Mouse (Mus musculus): ENCODE results near the gene Sept5. TPM values are rescaled to one million over a fixed set of nuclear protein-coding genes. Genes with fewer than 3 reads are reported as not detected.

Sept5 gene
- polyA plus RNA-seq, 1 experiment from 2014 or later = 29.3 TPM

DNA sequence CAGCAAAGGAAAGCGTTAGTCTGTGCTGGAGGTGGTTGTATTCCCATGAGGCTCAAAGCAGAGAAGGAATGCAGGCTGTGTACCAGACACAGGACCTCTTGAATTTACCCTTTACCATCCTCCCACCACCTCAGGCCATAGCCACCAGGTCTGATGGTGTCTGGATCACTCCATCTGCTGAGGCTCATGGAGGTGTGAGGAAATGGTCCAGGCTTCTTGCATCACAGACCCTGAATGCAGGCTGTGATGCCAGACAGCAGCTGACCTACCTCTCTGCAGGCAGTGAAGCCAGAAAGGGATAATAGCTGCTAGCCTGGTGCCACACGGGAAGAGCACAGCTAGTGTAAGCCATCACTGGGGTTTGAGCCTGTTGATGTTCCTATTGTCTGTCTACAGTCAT lies 8.6 kb upstream of the Sept5 start:
- Histone ChIP-seq H3K9me3 (ENCODE audit: control insufficient read depth, low read length) (no peaks in the 10 kb centered on the region), H3K4me2 (ENCODE audit: low read length) (no peak overlapping the region), H3K36me3 (ENCODE audit: control insufficient read depth, insufficient read depth, low read length) (no peaks in the 10 kb centered on the region), H3K4me1 (replicated peaks; ENCODE audit: control insufficient read depth, insufficient read depth, low read length) (no peaks in the 10 kb centered on the region), H3K27ac (ENCODE audit: low read depth) (no peak overlapping the region), H3K27me3 (replicated peaks; ENCODE audit: control insufficient read depth, insufficient read depth, low read length) (no peaks in the 10 kb centered on the region), H3K9ac (ENCODE audit: low read length) (no peak overlapping the region), H3K4me3 (ENCODE audit: low read depth, low read length) (no peak overlapping the region)
- DNase-seq (ENCODE audit: low spot score) (no peak), ATAC-seq (replicated peaks; ENCODE audit: low FRiP score, low TSS enrichment, low read depth) (no peak)
- 52% methylated on average over 2 of the region's 2 CpGs for WGBS

DNA sequence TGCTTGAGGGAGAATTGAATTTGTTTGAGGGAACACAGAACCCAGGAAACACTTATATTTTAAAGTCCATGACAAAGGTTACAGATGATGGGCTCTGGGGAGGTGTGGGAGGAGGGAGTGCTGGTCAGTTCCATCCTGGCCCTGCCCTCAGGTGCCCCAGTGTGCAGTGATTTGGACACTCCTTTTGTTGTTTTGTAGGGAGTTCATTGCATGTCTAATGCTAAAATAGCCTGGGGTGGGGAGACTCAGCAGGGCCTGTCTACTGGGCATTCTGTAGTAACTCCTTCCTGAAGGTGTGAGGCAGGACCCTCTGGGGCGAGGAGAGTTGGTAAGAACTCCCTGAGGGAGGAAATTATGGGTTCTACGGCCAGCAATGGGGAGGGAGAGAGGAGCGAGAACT lies 7.0 kb upstream of the Sept5 start:
- Histone ChIP-seq H3K9ac (ENCODE audit: low read length) (no peak overlapping the region), H3K27me3 (replicated peaks; ENCODE audit: control insufficient read depth, insufficient read depth, low read length) (no peaks in the 10 kb centered on the region), H3K4me3 (ENCODE audit: low read depth, low read length) (no peak overlapping the region), H3K9me3 (ENCODE audit: control insufficient read depth, low read length) (no peaks in the 10 kb centered on the region), H3K27ac (ENCODE audit: low read depth) (no peak overlapping the region), H3K4me1 (replicated peaks; ENCODE audit: control insufficient read depth, insufficient read depth, low read length) (no peaks in the 10 kb centered on the region), H3K4me2 (ENCODE audit: low read length) (no peak overlapping the region), H3K36me3 (ENCODE audit: control insufficient read depth, insufficient read depth, low read length) (no peaks in the 10 kb centered on the region)
- ATAC-seq (replicated peaks; ENCODE audit: low FRiP score, low TSS enrichment, low read depth) (no peak), DNase-seq (ENCODE audit: low spot score) (no peak)
- WGBS = 65% methylated on average over 3 of the region's 3 CpGs

GRCm38 (mm10) chr16:18636401-18636800 lies 6.6 kb upstream of the Sept5 start:
- Histone ChIP-seq H3K27ac (ENCODE audit: low read depth) (no peak overlapping the region), H3K27me3 (replicated peaks; ENCODE audit: control insufficient read depth, insufficient read depth, low read length) (no peaks in the 10 kb centered on the region), H3K9ac (ENCODE audit: low read length) (no peak overlapping the region), H3K4me1 (replicated peaks; ENCODE audit: control insufficient read depth, insufficient read depth, low read length) (no peaks in the 10 kb centered on the region), H3K9me3 (ENCODE audit: control insufficient read depth, low read length) (no peaks in the 10 kb centered on the region), H3K4me2 (ENCODE audit: low read length) (no peak overlapping the region), H3K4me3 (ENCODE audit: low read depth, low read length) (no peak overlapping the region), H3K36me3 (ENCODE audit: control insufficient read depth, insufficient read depth, low read length) (no peaks in the 10 kb centered on the region)
- ATAC-seq (replicated peaks; ENCODE audit: low FRiP score, low TSS enrichment, low read depth) = no peak
- 84% methylated on average over 5 of the region's 5 CpGs for WGBS
- DNase-seq (ENCODE audit: low spot score) = no peak

DNA sequence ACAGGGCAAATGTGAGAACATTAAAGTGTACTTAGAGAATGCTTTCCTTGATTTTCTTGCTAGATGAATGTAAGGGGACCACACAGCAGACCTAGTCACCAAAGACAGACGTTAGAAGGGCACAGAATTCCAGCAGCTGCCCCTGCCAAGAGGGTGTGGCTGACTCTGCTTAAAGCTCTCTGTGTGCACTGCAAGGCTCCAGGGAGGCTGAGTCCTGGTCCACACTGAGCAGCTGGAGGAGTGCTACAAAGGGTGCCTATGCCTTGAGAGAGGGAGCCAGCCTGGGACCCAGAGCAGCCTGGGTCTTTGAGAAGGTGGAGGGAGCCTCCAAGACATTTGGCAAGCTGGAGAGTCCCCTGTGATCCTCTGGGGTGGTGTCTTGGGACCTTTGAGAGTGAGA lies 3.6 kb upstream of the Sept5 start:
- peaks cover 6% of the 10 kb centered on the region; the same call in 1 of the 2 replicates for H3K4me1 ChIP-seq (replicated peaks; ENCODE audit: control insufficient read depth, insufficient read depth, low read length)
- DNase-seq (ENCODE audit: low spot score) (no peak), ATAC-seq (replicated peaks; ENCODE audit: low FRiP score, low TSS enrichment, low read depth) (no peak)
- H3K9me3 ChIP-seq (ENCODE audit: control insufficient read depth, low read length) = no peaks in the 10 kb centered on the region
- no peak overlapping the region for H3K4me3 ChIP-seq (ENCODE audit: low read depth, low read length)
- no peak overlapping the region for H3K9ac ChIP-seq (ENCODE audit: low read length)
- WGBS = 28% methylated on average over 1 of the region's 1 CpGs
- H3K36me3 ChIP-seq (ENCODE audit: control insufficient read depth, insufficient read depth, low read length) = no peaks in the 10 kb centered on the region
- no peak overlapping the region for H3K27ac ChIP-seq (ENCODE audit: low read depth)
- no peaks in the 10 kb centered on the region for H3K27me3 ChIP-seq (replicated peaks; ENCODE audit: control insufficient read depth, insufficient read depth, low read length)
- no peak overlapping the region for H3K4me2 ChIP-seq (ENCODE audit: low read length)

- Histone ChIP-seq H3K4me1 (replicated peaks; ENCODE audit: control insufficient read depth, insufficient read depth, low read length) (peaks cover 6% of the 10 kb centered on the region; the same call in 1 of the 2 replicates), H3K4me2 (ENCODE audit: low read length) (no peak overlapping the region), H3K36me3 (ENCODE audit: control insufficient read depth, insufficient read depth, low read length) (no peaks in the 10 kb centered on the region), H3K9me3 (ENCODE audit: control insufficient read depth, low read length) (no peaks in the 10 kb centered on the region), H3K27ac (ENCODE audit: low read depth) (no peak overlapping the region), H3K27me3 (replicated peaks; ENCODE audit: control insufficient read depth, insufficient read depth, low read length) (no peaks in the 10 kb centered on the region), H3K4me3 (ENCODE audit: low read depth, low read length) (no peak overlapping the region), H3K9ac (ENCODE audit: low read length) (no peak overlapping the region)
- ATAC-seq (replicated peaks; ENCODE audit: low FRiP score, low TSS enrichment, low read depth) (no peak), DNase-seq (ENCODE audit: low spot score) (no peak)
- WGBS = 62% methylated on average over 2 of the region's 2 CpGs
Observed at GRCm38 (mm10) chr16:18632816-18633215, 3.1 kb upstream of the Sept5 start.

- Histone ChIP-seq H3K36me3 (ENCODE audit: control insufficient read depth, insufficient read depth, low read length) (no peaks in the 10 kb centered on the region), H3K27ac (ENCODE audit: low read depth) (no peak overlapping the region), H3K4me2 (ENCODE audit: low read length) (no peak overlapping the region), H3K4me1 (replicated peaks; ENCODE audit: control insufficient read depth, insufficient read depth, low read length) (peaks cover 6% of the 10 kb centered on the region; the same call in 1 of the 2 replicates), H3K27me3 (replicated peaks; ENCODE audit: control insufficient read depth, insufficient read depth, low read length) (peaks cover 4% of the 10 kb centered on the region), H3K9ac (ENCODE audit: low read length) (no peak overlapping the region), H3K9me3 (ENCODE audit: control insufficient read depth, low read length) (no peaks in the 10 kb centered on the region), H3K4me3 (ENCODE audit: low read depth, low read length) (no peak overlapping the region)
- no peak for DNase-seq (ENCODE audit: low spot score)
- WGBS = 55% methylated on average over 3 of the region's 3 CpGs
- no peak for ATAC-seq (replicated peaks; ENCODE audit: low FRiP score, low TSS enrichment, low read depth)
Observed at GRCm38 (mm10) chr16:18632059-18632458, 2.3 kb upstream of the Sept5 start.

DNA sequence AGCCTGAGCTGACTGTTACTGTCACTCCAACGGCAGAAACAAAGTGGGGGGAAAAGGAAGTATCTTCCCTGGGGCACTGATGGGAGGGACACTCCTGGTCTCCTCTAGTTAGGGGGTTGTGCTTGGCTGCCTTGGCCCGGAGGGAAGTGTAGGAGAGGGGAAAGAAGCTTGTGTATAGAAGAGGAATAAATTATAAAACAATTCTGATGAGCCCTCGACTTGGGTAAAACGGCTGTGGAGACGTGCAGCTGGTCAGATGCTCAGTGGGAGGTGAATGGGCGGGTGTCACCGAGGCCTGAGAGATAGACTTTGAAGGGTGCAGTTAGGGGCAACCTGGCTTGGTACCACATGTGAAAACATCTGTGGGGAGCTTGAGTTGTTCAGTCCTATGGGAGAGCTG lies 1.4 kb upstream of the Sept5 start:
- no peaks in the 10 kb centered on the region for H3K36me3 ChIP-seq (ENCODE audit: control insufficient read depth, insufficient read depth, low read length)
- no peaks in the 10 kb centered on the region for H3K9me3 ChIP-seq (ENCODE audit: control insufficient read depth, low read length)
- ATAC-seq (replicated peaks; ENCODE audit: low FRiP score, low TSS enrichment, low read depth) = no peak
- H3K4me3 ChIP-seq (ENCODE audit: low read depth, low read length) = no peak overlapping the region
- WGBS = 62% methylated on average over 7 of the region's 7 CpGs
- H3K27ac ChIP-seq (ENCODE audit: low read depth) = no peak overlapping the region
- peaks cover 8% of the 10 kb centered on the region; the same call in 1 of the 2 replicates for H3K4me1 ChIP-seq (replicated peaks; ENCODE audit: control insufficient read depth, insufficient read depth, low read length)
- DNase-seq (ENCODE audit: low spot score) = no peak
- no peak overlapping the region for H3K9ac ChIP-seq (ENCODE audit: low read length)
- H3K27me3 ChIP-seq (replicated peaks; ENCODE audit: control insufficient read depth, insufficient read depth, low read length) = peaks cover 9% of the 10 kb centered on the region
- no peak overlapping the region for H3K4me2 ChIP-seq (ENCODE audit: low read length)

GRCm38 (mm10) chr16:18630291-18630690 lies 537 bp upstream of the Sept5 start:
- ATAC-seq (replicated peaks; ENCODE audit: low FRiP score, low TSS enrichment, low read depth) = no peak
- 61% methylated on average over 5 of the region's 5 CpGs for WGBS

DNA sequence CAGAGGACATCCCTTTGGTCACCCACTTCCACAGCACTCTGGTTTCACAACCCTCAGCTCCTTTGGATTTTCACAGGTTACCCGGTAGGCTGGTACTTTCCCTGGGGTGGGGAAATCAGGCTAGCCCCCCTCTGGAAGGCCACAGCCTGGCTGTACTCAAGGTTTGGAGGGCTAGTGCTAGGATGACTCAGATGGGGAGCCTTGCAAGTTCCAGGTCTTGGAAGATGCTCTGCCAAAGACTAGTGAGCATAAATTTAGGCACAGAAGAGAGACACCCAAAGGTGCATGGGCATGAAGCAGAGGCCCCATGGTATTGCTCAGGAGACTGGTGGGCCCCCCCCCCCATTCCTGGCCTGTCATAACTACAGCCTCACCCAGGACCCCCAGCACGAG lies 810 bp downstream of the Sept5 start:
- Histone ChIP-seq H3K4me2 (ENCODE audit: low read length) (peak overlapping the region; percentile 80), H3K9ac (ENCODE audit: low read length) (peak overlapping the region; percentile 71), H3K4me1 (replicated peaks; ENCODE audit: control insufficient read depth, insufficient read depth, low read length) (peaks cover 11% of the 10 kb centered on the region; the same call in 1 of the 2 replicates), H3K4me3 (ENCODE audit: low read depth, low read length) (peak overlapping the region; percentile 70), H3K9me3 (ENCODE audit: control insufficient read depth, low read length) (no peaks in the 10 kb centered on the region), H3K27me3 (replicated peaks; ENCODE audit: control insufficient read depth, insufficient read depth, low read length) (peaks cover 31% of the 10 kb centered on the region), H3K36me3 (ENCODE audit: control insufficient read depth, insufficient read depth, low read length) (peaks cover 7% of the 10 kb centered on the region; the same call in 1 of the 2 replicates), H3K27ac (ENCODE audit: low read depth) (no peak overlapping the region)
- ATAC-seq (replicated peaks; ENCODE audit: low FRiP score, low TSS enrichment, low read depth) = no peak
- DNase-seq (ENCODE audit: low spot score) = no peak
- WGBS = 27% methylated on average over 2 of the region's 2 CpGs

More at GRCm38 (mm10) chr16:18630291-18630690, 537 bp upstream of the Sept5 start:
- Histone ChIP-seq H3K36me3 (ENCODE audit: control insufficient read depth, insufficient read depth, low read length) (no peaks in the 10 kb centered on the region), H3K4me1 (replicated peaks; ENCODE audit: control insufficient read depth, insufficient read depth, low read length) (peaks cover 11% of the 10 kb centered on the region; the same call in 1 of the 2 replicates), H3K27me3 (replicated peaks; ENCODE audit: control insufficient read depth, insufficient read depth, low read length) (peaks cover 17% of the 10 kb centered on the region), H3K27ac (ENCODE audit: low read depth) (no peak overlapping the region), H3K9ac (ENCODE audit: low read length) (peak overlapping the region; percentile 71), H3K9me3 (ENCODE audit: control insufficient read depth, low read length) (no peaks in the 10 kb centered on the region), H3K4me3 (ENCODE audit: low read depth, low read length) (peak overlapping the region; percentile 70), H3K4me2 (ENCODE audit: low read length) (peak overlapping the region; percentile 80)
- DNase-seq (ENCODE audit: low spot score) = no peak
